27 mouse cellular contexts compared by ENCODE assay signal in genomic region chr14:85215026-85215425, GRCm38 (mm10).
A peak's percentile ranks its signal among the peaks of the same experiment; 100 is the strongest.
DNase-seq lines count a peak whose midpoint lies in the region; ATAC-seq lines count a peak whose summit lies in the region.
"Had no signal": no experiment of that assay in that cellular context is flagged by ENCODE, and none has a peak within 500 bp of the region (broad histone marks: within the 10 kb centered on the region; RNA-seq: fewer than 3 reads in every experiment).

No protein-coding gene starts in this region.

- no peak overlapping the region for H3K4me2 ChIP-seq in limb, embryonic 11.5 days (ENCODE audit: low read depth, severe bottlenecking)
- H3K4me2 ChIP-seq: embryonic facial prominence, embryonic 13.5 days; embryonic facial prominence, embryonic 15.5 days; forebrain, embryonic 13.5 days; forebrain, embryonic 15.5 days had no signal

- ATAC-seq in limb, embryonic 11.5 days (ENCODE audit: insufficient number of reproducible peaks, low FRiP score, low TSS enrichment, low read depth) = peak; percentile 73
- ATAC-seq: activated CD4-positive, CD25-positive, alpha-beta regulatory T cell, adult 4 months; CD4-positive, CD25-positive, alpha-beta regulatory T cell, adult 4 months; forebrain, embryonic 13.5 days; forebrain, embryonic 15.5 days; forebrain, postnatal 0 days; Patski had no signal

- no peaks in the 10 kb centered on the region for H3K9me3 ChIP-seq in limb, embryonic 11.5 days (ENCODE audit: control insufficient read depth, low read length)
- H3K9me3 ChIP-seq in limb, embryonic 10.5 days (replicated peaks) = no peaks in the 10 kb centered on the region
- no peaks in the 10 kb centered on the region for H3K9me3 ChIP-seq in forebrain, embryonic 10.5 days
- H3K9me3 ChIP-seq: embryonic facial prominence, embryonic 13.5 days; embryonic facial prominence, embryonic 15.5 days; forebrain, embryonic 13.5 days; forebrain, embryonic 15.5 days; G1E had no signal

- H3K4me1 ChIP-seq in limb, embryonic 11.5 days (ENCODE audit: control insufficient read depth, insufficient read depth, low read length) = no peaks in the 10 kb centered on the region
- H3K4me1 ChIP-seq in limb, embryonic 10.5 days = no peaks in the 10 kb centered on the region
- H3K4me1 ChIP-seq in forebrain, embryonic 10.5 days = no peaks in the 10 kb centered on the region
- H3K4me1 ChIP-seq: embryonic facial prominence, embryonic 13.5 days; embryonic facial prominence, embryonic 15.5 days; forebrain, embryonic 13.5 days; forebrain, embryonic 15.5 days had no signal

- no peaks in the 10 kb centered on the region for H3K27me3 ChIP-seq in limb, embryonic 11.5 days (ENCODE audit: control insufficient read depth, insufficient read depth, low read length)
- no peaks in the 10 kb centered on the region for H3K27me3 ChIP-seq in limb, embryonic 10.5 days (ENCODE audit: low read depth, poor library complexity, severe bottlenecking)
- H3K27me3 ChIP-seq in forebrain, embryonic 10.5 days (ENCODE audit: poor library complexity, severe bottlenecking) = no peaks in the 10 kb centered on the region
- H3K27me3 ChIP-seq: CH12.LX; embryonic facial prominence, embryonic 13.5 days; embryonic facial prominence, embryonic 15.5 days; forebrain, embryonic 13.5 days; forebrain, embryonic 15.5 days; Patski had no signal

- no peak overlapping the region for H3K9ac ChIP-seq in limb, embryonic 11.5 days (ENCODE audit: low read length)
- H3K9ac ChIP-seq: embryonic facial prominence, embryonic 13.5 days; embryonic facial prominence, embryonic 15.5 days; forebrain, embryonic 13.5 days; forebrain, embryonic 15.5 days; forebrain, postnatal 0 days had no signal

- DNase-seq in limb, embryonic 11.5 days (ENCODE audit: low spot score) = peak; percentile 22
- no peak for DNase-seq in limb, embryonic 10.5 days (ENCODE audit: low spot score)
- peak; percentile 61 for DNase-seq in forelimb bud, embryonic 11.5 days (ENCODE audit: low read depth, low spot score)
- DNase-seq in telencephalon, adult 2 months (ENCODE audit: low read depth, low spot score) = peak; percentile 15
- DNase-seq in ovary, adult 18-20 months (ENCODE audit: low spot score) = no peak
- no peak for DNase-seq in forebrain, embryonic 10.5 days (ENCODE audit: extremely low spot score, low spot score)
- DNase-seq: adrenal gland, adult 8-10 months; adrenal gland, postnatal 14 days; adrenal gland, postnatal 36 days; B cell, adult 2 months; cerebellum, adult 11-12 months; cerebellum, adult 2 months; cerebellum, adult 9-11 months; cerebellum, postnatal 14 days; cerebellum, postnatal 36 days; embryo, embryonic 11 days; forebrain, postnatal 0 days had no signal

- no peaks in the 10 kb centered on the region for H3K36me3 ChIP-seq in limb, embryonic 11.5 days (ENCODE audit: control insufficient read depth, insufficient read depth, low read length)
- H3K36me3 ChIP-seq in limb, embryonic 10.5 days = no peaks in the 10 kb centered on the region
- H3K36me3 ChIP-seq in forebrain, embryonic 10.5 days (replicated peaks) = no peaks in the 10 kb centered on the region
- H3K36me3 ChIP-seq: embryonic facial prominence, embryonic 13.5 days; embryonic facial prominence, embryonic 15.5 days; forebrain, embryonic 15.5 days; G1E had no signal

- no peak overlapping the region for H3K4me3 ChIP-seq in limb, embryonic 11.5 days (ENCODE audit: low read depth, low read length)
- no peak overlapping the region for H3K4me3 ChIP-seq in limb, embryonic 10.5 days
- no peak overlapping the region for H3K4me3 ChIP-seq in forebrain, embryonic 10.5 days
- H3K4me3 ChIP-seq: embryonic facial prominence, embryonic 13.5 days; embryonic facial prominence, embryonic 15.5 days; erythroblast, embryonic 14.5 days; forebrain, embryonic 13.5 days; forebrain, embryonic 15.5 days had no signal

- 23% methylated on average over 3 of the region's 3 CpGs for WGBS in limb, embryonic 11.5 days
- WGBS in limb, embryonic 10.5 days = 40% methylated on average over 3 of the region's 3 CpGs
- WGBS in forebrain, embryonic 10.5 days = 44% methylated on average over 3 of the region's 3 CpGs

- no peak overlapping the region for H3K27ac ChIP-seq in limb, embryonic 11.5 days (replicated peaks; ENCODE audit: low read depth, low read length)
- no peak overlapping the region for H3K27ac ChIP-seq in limb, embryonic 10.5 days
- no peak overlapping the region for H3K27ac ChIP-seq in forebrain, embryonic 10.5 days
- H3K27ac ChIP-seq: embryonic facial prominence, embryonic 13.5 days; embryonic facial prominence, embryonic 15.5 days; forebrain, embryonic 13.5 days; forebrain, embryonic 15.5 days had no signal

Comparison
In these comparisons a context has a peak if more than half of its experiments do, and no peak if none do; other contexts are left out.
1. DNase-seq: peak in limb, embryonic 11.5 days (single experiment), forelimb bud, embryonic 11.5 days (single experiment) and telencephalon, adult 2 months (single experiment); none in limb, embryonic 10.5 days (single experiment), ovary, adult 18-20 months (single experiment) and forebrain, embryonic 10.5 days (single experiment).